Mouse (Mus musculus): ENCODE data around the gene Izumo4. TPM values are rescaled to one million over a fixed set of nuclear protein-coding genes. Genes with fewer than 3 reads are reported as not detected.

The Izumo4 gene
- total and polyA plus RNA-seq, 2 experiments from 2014 or later = 34.4 to 37.9 TPM

DNA sequence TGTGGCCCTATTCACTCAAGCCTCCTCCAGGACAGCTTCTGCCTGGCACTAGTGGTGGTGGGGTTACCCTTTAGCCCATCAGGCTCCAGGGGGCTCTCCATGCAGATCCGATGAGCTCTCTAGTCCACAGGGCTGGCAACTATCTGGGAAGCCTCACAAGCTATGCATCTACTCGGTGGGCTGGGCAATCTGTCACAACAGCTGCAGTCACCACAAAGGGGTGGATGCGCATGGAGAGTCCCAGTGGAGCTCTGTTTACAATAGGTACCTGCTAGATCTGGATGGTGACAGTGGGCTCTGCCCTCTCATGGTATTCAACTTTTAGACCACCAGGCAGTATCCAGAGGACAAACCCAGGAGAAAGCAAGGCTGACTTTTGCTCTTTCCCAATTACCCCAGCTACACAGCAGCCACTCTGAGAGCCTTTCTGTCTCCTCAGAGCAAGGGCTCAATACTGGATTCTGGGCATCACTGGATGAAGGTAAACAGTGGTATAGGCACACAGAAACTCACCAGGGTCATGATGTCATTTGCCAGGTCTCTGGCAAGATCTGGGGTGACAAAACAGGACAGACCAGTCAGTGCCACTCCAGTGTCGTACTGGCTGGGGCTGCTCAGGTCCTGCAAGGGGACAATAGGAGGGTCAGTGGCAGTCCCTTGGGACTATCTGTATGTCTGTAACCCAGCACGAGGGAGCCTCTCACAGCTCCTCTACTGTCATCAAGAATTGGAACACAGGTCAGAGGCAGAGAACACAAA lies 25.6 kb downstream of the Izumo4 start:
- Histone ChIP-seq H3K9me3 (ENCODE audit: low read length) (no peaks in the 10 kb centered on the region), H3K36me3 (ENCODE audit: insufficient read depth) (peaks cover 90% of the 10 kb centered on the region), H3K4me1 (ENCODE audit: insufficient read depth) (no peaks in the 10 kb centered on the region), H3K9ac (no peak overlapping the region), H3K27me3 (ENCODE audit: insufficient read depth, low read length) (no peaks in the 10 kb centered on the region), H3K4me3 (ENCODE audit: low read depth, low read length) (no peak overlapping the region), H3K4me2 (ENCODE audit: low read depth) (no peak overlapping the region), H3K27ac (ENCODE audit: low read depth, low read length) (no peak overlapping the region)
- TF ChIP-seq CTCF (IDR thresholded peaks at IDR 0.05; ENCODE audit: low read depth) = no peak
- no peak for DNase-seq
- WGBS = 89% methylated on average over 5 of the region's 5 CpGs
- no peak for ATAC-seq

DNA sequence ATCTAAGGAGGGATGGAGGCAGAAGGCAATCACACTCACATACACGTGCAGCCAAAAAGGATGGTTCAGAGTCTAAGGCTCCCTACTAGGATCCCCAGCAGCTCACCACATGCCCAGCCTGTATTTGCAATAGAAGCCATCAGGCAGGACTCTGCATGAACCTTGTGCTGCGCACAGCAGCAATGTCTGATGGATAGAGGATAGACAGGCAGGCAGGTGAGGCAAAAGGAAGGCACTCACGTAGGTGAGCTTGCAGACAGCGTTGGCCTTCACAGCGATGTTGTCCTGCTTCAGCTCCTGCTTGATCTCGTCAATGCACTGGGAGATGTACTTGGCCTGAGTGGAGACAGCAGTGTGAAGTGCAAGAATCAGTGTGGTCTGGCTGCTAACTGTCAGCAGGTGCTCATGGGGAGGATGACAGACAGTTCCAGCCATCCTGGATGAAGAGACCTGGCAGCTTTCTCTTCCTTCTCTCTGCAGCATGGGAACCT lies 30.7 kb downstream of the Izumo4 start:
- WGBS = 87% methylated on average over 6 of the region's 6 CpGs
- H3K4me3 ChIP-seq (ENCODE audit: low read depth, low read length) = no peak overlapping the region
- DNase-seq (no peak), ATAC-seq (no peak)
- no peak overlapping the region for H3K9ac ChIP-seq
- H3K27ac ChIP-seq (ENCODE audit: low read depth, low read length) = no peak overlapping the region
- H3K4me1 ChIP-seq (ENCODE audit: insufficient read depth) = no peaks in the 10 kb centered on the region
- no peak for TF ChIP-seq CTCF (IDR thresholded peaks at IDR 0.05; ENCODE audit: low read depth)
- H3K27me3 ChIP-seq (ENCODE audit: insufficient read depth, low read length) = no peaks in the 10 kb centered on the region
- H3K9me3 ChIP-seq (ENCODE audit: low read length) = no peaks in the 10 kb centered on the region
- H3K36me3 ChIP-seq (ENCODE audit: insufficient read depth) = peaks cover 55% of the 10 kb centered on the region
- no peak overlapping the region for H3K4me2 ChIP-seq (ENCODE audit: low read depth)

DNA sequence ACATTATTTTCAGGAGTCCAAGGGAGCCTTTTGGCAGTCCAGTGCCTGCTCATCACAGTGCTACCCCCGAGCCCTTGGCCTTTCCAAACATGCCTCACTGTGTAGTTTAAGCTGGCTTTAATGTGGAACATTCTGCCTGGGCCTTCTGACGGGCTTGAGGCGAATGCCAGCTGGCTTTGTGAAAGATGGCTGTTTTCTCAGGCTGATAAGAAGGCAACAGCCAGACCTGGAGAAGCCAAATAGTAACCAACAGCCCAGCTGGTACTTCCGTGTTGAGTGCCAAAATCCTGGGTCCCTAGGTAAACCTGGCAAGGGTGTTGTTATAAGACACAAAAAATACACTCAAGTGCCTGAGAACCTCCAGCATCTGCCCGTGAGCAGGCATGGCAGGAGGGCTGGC lies 34.7 kb downstream of the Izumo4 start:
- Histone ChIP-seq H3K9ac (no peak overlapping the region), H3K4me1 (ENCODE audit: insufficient read depth) (peaks cover 16% of the 10 kb centered on the region), H3K9me3 (ENCODE audit: low read length) (no peaks in the 10 kb centered on the region), H3K4me2 (ENCODE audit: low read depth) (no peak overlapping the region), H3K27ac (ENCODE audit: low read depth, low read length) (0 out of 2 replicates have a peak overlapping the region, but pooled peaks have one; percentile 45), H3K27me3 (ENCODE audit: insufficient read depth, low read length) (no peaks in the 10 kb centered on the region), H3K4me3 (ENCODE audit: low read depth, low read length) (no peak overlapping the region), H3K36me3 (ENCODE audit: insufficient read depth) (peaks cover 17% of the 10 kb centered on the region)
- no peak for TF ChIP-seq CTCF (IDR thresholded peaks at IDR 0.05; ENCODE audit: low read depth)
- DNase-seq = peak; percentile 43
- 0 out of 2 replicates have a peak, but pooled peaks have one; percentile 21 for ATAC-seq
- WGBS = 46% methylated on average over 5 of the region's 5 CpGs

DNA sequence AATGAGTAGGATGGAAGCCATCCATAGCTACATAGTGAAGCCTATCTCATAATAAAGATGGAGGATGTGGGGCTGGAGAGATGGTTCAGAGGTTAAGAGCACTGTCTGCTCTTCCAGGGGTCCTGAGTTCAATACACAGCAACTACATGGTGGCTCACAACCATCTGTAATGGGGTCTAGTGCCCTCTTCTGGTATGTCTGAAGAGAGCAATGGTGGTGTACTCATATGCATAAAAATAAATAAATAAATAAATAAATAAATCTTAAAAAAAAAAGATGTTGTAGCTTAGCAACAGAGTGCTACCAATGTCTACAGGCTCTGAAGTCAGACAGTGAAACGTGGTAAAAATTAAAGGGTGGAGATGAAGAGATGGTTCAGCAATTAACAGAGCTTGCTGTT lies 36.7 kb downstream of the Izumo4 start:
- 53% methylated on average over 1 of the region's 1 CpGs for WGBS
- no peak for DNase-seq
- peaks cover 9% of the 10 kb centered on the region for H3K36me3 ChIP-seq (ENCODE audit: insufficient read depth)
- H3K27me3 ChIP-seq (ENCODE audit: insufficient read depth, low read length) = no peaks in the 10 kb centered on the region
- no peak overlapping the region for H3K27ac ChIP-seq (ENCODE audit: low read depth, low read length)
- peaks cover 19% of the 10 kb centered on the region for H3K4me1 ChIP-seq (ENCODE audit: insufficient read depth)
- no peak for ATAC-seq
- H3K9ac ChIP-seq = no peak overlapping the region
- peak; percentile 20; the same call in 1 of the 2 replicates for TF ChIP-seq CTCF (IDR thresholded peaks at IDR 0.05; ENCODE audit: low read depth)
- no peak overlapping the region for H3K4me3 ChIP-seq (ENCODE audit: low read depth, low read length)
- no peaks in the 10 kb centered on the region for H3K9me3 ChIP-seq (ENCODE audit: low read length)
- no peak overlapping the region for H3K4me2 ChIP-seq (ENCODE audit: low read depth)

DNA sequence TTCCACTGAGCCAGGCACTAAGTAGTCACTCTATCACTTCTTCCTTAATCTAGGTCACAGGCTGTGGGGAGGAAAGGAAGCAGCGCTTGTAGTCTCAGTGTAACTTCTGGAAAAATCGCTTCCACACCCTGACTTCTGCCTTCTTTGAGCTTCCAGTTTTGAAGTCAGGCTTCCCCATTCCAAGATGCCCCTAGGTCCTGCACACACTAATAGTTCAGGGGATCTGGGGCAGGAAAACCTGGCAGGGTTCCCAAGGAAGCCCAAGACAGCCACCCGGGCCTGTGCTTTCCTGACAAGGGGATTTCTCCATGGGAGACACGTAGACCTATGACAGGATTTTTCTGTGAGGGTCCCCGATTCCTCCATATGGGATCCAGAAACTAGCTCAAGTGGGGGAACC lies 39.2 kb downstream of the Izumo4 start:
- 34% methylated on average over 5 of the region's 5 CpGs for WGBS
- DNase-seq (no peak), ATAC-seq (no peak)
- H3K27ac ChIP-seq (ENCODE audit: low read depth, low read length) = peak overlapping the region; percentile 84; the same call in 1 of the 2 replicates
- H3K27me3 ChIP-seq (ENCODE audit: insufficient read depth, low read length) = no peaks in the 10 kb centered on the region
- no peaks in the 10 kb centered on the region; the same call in 1 of the 2 replicates for H3K36me3 ChIP-seq (ENCODE audit: insufficient read depth)
- H3K9ac ChIP-seq = peak overlapping the region; percentile 98
- peaks cover 19% of the 10 kb centered on the region for H3K4me1 ChIP-seq (ENCODE audit: insufficient read depth)
- no peaks in the 10 kb centered on the region for H3K9me3 ChIP-seq (ENCODE audit: low read length)
- peak overlapping the region; percentile 88 for H3K4me2 ChIP-seq (ENCODE audit: low read depth)
- no peak for TF ChIP-seq CTCF (IDR thresholded peaks at IDR 0.05; ENCODE audit: low read depth)
- H3K4me3 ChIP-seq (ENCODE audit: low read depth, low read length) = peak overlapping the region; percentile 99

DNA sequence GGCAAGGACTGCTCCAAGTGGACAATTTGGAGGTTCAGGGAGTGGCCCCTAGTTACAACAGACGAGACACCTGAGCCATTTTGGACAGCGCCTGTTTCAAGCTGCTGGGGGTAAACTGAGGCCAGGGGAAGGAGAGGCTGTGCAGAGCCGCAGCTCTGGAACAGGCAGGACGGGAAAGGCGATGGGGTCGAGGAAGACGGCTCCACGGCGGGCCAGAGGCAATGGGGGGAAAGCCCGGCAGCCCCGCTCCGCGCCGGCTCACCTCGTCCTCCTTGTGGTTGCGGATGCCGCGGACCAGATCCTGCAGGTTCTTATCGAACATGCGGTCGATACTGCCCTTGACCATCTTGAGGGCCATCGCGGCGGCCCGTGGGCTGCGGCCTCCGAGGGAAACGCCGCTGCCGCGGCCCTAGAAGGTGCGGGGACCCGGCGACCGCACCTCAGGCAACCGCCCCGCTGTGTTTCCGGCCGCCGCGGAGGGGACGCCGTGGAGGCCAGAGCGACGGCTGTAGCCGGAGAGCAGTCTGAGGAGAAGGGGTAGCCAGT lies 39.7 kb downstream of the Izumo4 start:
- Histone ChIP-seq H3K4me2 (ENCODE audit: low read depth) (peak overlapping the region; percentile 88), H3K4me1 (ENCODE audit: insufficient read depth) (peaks cover 19% of the 10 kb centered on the region), H3K27me3 (ENCODE audit: insufficient read depth, low read length) (no peaks in the 10 kb centered on the region), H3K36me3 (ENCODE audit: insufficient read depth) (no peaks in the 10 kb centered on the region; the same call in 1 of the 2 replicates), H3K27ac (ENCODE audit: low read depth, low read length) (peak overlapping the region; percentile 84), H3K4me3 (ENCODE audit: low read depth, low read length) (peak overlapping the region; percentile 99), H3K9ac (peak overlapping the region; percentile 98), H3K9me3 (ENCODE audit: low read length) (no peaks in the 10 kb centered on the region)
- DNase-seq (no peak), ATAC-seq (no peak)
- TF ChIP-seq CTCF (IDR thresholded peaks at IDR 0.05; ENCODE audit: low read depth) = no peak
- 0% methylated on average over 45 of the region's 46 CpGs for WGBS
